Mouse (Mus musculus) kidney, postnatal 4 days (tissue): ENCODE data around the gene Tceanc2.
"Not testable (repeated sequence)": the region's sequence is repeated elsewhere in the genome, so short reads cannot be mapped to it uniquely, and the experiment has no call there.

Source experiments
- DNase-seq, 2 experiments: peaks; one replicate each; pipeline ENCODE4 v3.0.0; 2021; ENCODE audit warnings: mixed read lengths in 2 of 2

Tceanc2 gene

DNA sequence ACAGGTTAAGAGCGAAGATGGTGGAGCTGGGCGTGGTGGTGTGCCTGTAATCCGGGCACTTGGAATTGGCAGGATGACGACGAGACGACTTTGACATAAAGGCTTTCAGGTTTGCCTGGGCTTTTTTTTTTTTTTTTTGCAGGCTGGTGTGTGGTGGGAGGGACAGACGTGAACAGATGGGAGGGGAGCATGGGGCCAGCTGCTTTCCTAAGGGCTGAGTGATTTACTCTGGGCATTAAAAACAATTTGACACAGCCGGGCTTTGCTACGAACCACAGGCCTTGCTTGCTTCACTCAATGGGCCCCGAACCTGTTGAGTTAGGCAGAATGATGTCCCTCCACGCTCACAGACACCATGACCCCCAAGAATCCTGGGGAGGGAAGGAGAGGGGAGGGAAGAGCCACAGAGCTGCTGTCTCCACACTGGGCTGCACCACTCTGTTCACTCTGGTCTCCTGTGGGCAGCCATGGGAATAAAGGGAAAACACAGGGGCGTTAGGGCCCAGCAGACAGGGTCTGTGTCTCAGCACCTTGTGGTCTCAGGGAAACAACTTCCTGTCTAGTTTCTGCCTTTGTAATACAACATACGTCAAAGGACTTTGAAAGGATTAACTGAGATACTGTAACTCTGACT lies 51.9 kb downstream of the Tceanc2 start:
- no peak for DNase-seq

- no peak for DNase-seq
These were observed 52.5 kb downstream of the Tceanc2 start for GRCm38 (mm10) chr4:107126389-107126788.

- no peak for DNase-seq
These were observed 53.8 kb downstream of the Tceanc2 start for GRCm38 (mm10) chr4:107125101-107125500.

GRCm38 (mm10) chr4:107124376-107124775 lies 54.5 kb downstream of the Tceanc2 start:
- DNase-seq = no peak

GRCm38 (mm10) chr4:107121165-107121943 lies 57.6 kb downstream of the Tceanc2 start:
- DNase-seq = peak; percentile 71 to 79

GRCm38 (mm10) chr4:107120676-107121075 lies 58.2 kb downstream of the Tceanc2 start:
- DNase-seq = no peak

GRCm38 (mm10) chr4:107119056-107119455 lies 59.9 kb downstream of the Tceanc2 start:
- no peak for DNase-seq

GRCm38 (mm10) chr4:107117741-107118385 lies 61.1 kb downstream of the Tceanc2 start:
- DNase-seq = no peak

- DNase-seq = peak in 1 of 2 experiments; percentile 50
These were observed 64.6 kb downstream of the Tceanc2 start for GRCm38 (mm10) chr4:107114278-107114677.

GRCm38 (mm10) chr4:107109181-107109580 lies 69.7 kb downstream of the Tceanc2 start:
- DNase-seq = not testable (repeated sequence)

DNA sequence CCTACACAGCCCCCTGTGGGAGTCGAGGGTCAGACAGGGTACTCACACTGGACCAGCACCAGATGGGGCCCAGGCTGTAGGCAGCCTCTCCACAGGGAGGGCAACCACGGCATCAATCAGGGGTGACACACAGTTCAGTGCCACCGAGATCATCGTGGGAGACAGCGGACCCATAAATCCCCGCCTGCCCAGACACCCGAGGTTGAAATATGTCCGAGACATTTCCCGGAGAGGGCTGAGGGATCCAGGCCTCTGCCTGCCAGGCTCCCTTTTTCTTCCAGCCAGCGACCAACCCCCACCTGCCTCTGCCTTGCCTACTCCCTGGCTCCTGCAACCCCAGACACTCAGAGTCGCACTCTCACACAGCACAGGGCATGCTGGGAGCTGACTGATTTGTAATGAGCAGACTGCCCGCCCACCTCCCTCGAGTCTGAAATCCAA lies 70.6 kb downstream of the Tceanc2 start:
- peak; percentile 60 to 68 for DNase-seq

DNA sequence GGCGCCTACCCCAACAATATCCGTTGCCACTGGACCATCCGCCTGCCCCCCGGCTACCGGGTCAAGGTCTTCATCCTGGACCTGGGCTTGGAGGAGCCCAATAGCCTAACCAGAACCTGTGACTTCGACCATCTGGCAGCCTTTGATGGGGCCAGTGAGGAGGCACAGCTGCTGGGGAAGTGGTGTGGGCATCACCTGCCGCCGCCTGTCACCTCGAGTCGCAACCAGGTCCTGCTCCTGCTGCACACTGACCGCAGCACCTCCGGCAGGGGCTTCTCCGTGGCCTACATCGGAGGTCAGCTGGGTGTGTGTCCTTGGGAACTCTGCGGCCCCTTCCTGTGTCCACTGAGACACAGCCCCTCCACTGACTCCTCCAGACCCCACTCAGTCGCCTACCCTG lies 72.1 kb downstream of the Tceanc2 start:
- DNase-seq = no peak

DNA sequence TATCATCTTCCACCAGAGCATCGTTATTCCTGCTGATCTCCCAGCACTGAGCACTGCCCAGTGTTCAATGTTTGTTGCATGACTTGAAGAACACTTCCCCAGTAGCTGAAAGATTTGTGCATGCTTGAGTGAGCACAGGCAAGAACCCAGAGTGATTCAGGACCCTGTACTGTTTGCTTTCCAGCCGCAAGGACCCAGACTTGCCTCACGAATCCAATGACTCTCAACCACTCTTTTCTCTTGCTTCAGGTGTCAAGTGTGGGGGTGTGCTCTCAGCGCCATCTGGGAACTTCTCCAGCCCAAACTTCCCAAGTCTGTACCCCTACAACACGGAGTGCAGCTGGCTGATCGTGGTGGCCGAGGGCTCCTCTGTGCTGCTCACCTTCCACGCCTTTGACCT lies 76.7 kb downstream of the Tceanc2 start:
- DNase-seq = no peak

GRCm38 (mm10) chr4:107098791-107099525 lies 80.0 kb downstream of the Tceanc2 start:
- DNase-seq = no peak

DNA sequence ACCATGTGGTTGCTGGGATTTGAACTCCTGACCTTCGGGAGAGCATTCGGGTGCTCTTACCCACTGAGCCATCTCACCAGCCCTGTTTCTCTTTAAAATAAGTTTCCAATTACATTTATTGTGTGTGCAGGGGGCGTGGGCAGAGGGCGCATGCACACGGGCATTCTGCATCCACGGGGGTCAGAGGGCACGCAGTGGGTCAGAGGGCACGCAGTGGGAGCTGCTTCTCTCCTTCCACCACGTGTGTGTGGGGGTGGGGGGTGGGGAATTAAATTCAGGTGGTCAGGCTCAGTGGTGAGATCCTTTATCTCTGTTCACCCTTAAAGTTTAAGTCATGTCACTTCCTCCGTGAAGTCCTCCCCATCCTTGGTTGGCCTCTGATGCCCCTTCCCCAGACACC lies 80.5 kb downstream of the Tceanc2 start:
- no peak for DNase-seq

- peak; percentile 28 to 47 for DNase-seq
These were observed 81.0 kb downstream of the Tceanc2 start for GRCm38 (mm10) chr4:107097871-107098270.

GRCm38 (mm10) chr4:107096841-107097373 lies 82.0 kb downstream of the Tceanc2 start, which contains the start of gene Cdcp2:
Gene Cdcp2 (plus strand): TSS chr4:107096891.
- DNase-seq = no peak

DNA sequence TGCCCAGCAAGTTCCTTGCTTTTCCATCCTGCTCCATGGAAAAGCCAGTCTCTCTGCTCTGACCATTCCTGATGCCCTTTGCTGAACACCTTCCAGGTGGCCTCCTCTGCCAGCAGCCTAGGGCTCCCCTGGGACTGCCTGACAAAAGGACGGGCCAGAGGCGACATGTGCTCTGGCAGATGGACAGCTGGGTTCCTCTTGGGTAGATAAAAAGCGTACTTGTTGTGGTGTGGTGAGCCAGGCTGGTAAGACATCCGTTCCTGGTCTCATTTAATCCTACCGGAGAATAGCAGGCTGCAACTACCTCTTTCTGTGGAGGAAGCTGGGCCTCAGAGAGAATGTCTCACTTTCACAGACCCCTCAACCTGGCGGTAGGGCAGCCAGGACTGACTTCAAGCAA lies 82.9 kb downstream of the Tceanc2 start:
- no peak for DNase-seq

DNA sequence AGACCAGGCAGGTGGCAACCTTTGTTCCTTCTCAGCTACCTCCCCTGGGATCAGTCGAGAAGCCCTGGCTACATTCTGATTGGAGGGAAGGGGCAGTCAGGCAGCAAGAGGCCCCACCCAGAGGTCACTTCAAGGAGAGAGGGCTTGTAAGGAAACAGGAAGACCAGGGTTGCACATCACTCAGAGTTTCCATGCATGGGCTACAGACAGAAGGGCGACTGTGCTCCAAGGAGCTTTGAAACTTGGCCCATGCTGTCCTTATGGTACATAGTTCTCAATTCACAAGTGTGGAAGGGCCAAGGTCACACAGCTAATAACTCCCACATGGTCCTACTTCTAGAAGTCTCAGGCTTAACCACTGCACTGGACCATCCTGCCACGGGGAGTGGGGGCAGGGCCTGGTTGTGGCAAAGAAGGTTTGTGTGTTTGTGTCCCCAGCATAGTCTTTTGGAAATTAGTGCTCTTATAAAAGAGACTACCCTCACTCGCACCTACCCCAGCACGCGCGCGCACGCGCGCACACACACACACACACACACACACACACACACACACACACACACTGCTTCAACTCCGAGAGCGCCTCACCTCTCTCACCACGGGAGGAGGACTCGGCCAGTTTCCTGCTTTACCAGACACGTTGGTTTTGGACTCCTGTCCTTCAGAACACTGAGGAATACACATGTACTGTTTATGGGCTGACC lies 84.3 kb downstream of the Tceanc2 start:
- DNase-seq = no peak

GRCm38 (mm10) chr4:107091696-107092095 lies 87.2 kb downstream of the Tceanc2 start:
- no peak for DNase-seq

- DNase-seq = peak; percentile 68 to 80
These were observed 94.1 kb downstream of the Tceanc2 start for GRCm38 (mm10) chr4:107084858-107085257.

- no peak for DNase-seq
These were observed 94.6 kb downstream of the Tceanc2 start for GRCm38 (mm10) chr4:107084343-107084742.
